Mouse (Mus musculus) bone marrow, adult 2 months (tissue): ENCODE measurements around the gene Olfr843.

Experiments used
- CTCF ChIP-seq: fragments of 200-500 bp; IDR thresholded peaks from 2 replicates; pipeline ENCODE4 v1.5.1; 2011; ENCODE audit warnings: low read length, control low read depth; ENCODE audit not compliant: control insufficient read depth, insufficient read depth
- POLR2A ChIP-seq: fragments of 200-500 bp; IDR thresholded peaks from 2 replicates; pipeline ENCODE4 v1.6.1; 2011; ENCODE audit warnings: low read depth, mild to moderate bottlenecking, control low read depth, low read length, borderline replicate concordance; ENCODE audit not compliant: control insufficient read depth

GRCm38 (mm10) chr9:19251887-19252286 is at the start of gene Olfr843:
- TF ChIP-seq CTCF (no peak), POLR2A (no peak)
